Mouse (Mus musculus) cerebellum, postnatal 10 days (tissue): ENCODE results near the gene Rrp1b.
A peak's percentile ranks its signal among the peaks of the same experiment; 100 is the strongest.
"Not testable (repeated sequence)": the region's sequence is repeated elsewhere in the genome, so short reads cannot be mapped to it uniquely, and the experiment has no call there.

Experiments used
- DNase-seq, 2 experiments: peaks; one replicate each; pipeline ENCODE4 v3.0.0; 2021; ENCODE audit warnings: mixed read lengths in 2 of 2

Gene Rrp1b

DNA sequence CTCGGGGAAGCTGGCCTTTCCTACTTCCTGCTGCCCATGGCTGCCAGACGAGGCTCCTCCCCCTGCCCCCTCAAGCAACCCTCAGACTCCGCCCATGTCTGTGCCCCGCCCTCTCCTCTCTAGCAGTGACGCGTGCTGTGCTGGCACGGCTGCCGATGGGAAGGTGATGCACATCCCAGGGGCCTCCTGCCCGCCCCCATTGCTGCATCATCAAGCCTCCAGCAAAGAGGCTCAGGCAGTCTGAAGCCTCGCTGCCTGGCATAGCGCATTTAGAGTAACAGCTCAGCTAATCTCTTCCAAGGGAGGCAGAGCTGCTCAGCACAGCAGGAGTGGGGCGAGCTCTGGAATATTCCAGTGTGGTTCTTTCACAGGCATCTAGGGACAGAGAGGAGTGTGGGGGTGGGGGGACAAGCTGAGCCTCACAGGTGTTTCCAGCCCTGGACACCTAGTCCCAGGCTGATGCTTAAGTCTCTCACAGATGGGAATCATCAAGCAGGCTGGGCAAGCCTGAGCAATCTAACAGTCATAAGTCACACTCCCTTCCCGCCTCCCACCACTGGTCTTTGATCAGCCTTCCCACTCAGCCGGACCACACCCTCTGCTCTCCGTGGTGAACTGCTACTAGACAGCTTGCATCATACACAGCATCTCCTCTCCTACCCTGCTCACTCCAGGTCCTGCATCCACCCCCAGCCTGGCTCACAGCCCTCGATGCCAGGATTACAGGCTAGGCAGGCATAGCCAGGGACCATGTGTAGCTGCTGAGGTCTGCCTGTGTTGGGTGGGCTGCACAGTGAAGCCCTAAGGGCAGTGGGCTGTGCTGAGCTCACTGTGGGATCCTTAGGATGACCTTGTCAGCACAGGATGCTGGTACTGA is 55.7 kb downstream of the Rrp1b start:
- DNase-seq = peak; percentile 61 to 76

DNA sequence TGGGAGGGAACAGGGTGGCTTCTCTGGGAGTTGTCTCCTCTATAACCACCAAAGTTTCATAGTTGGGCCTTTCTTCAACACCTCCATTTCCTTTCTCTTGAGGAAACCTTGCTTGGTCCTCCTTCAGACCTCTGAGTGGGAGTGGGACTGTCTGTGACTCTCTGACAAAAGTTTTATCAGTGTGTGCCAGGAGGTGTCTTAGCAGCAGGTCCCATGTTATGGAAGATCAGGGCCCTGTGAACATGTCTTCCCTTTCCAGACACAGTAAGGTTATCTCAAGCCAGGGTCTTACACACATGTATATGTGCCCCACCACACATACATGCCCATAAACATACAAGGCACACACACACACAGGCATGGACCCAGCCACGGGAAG is 56.3 kb downstream of the Rrp1b start:
- no peak for DNase-seq

GRCm38 (mm10) chr17:32092895-32093294 is 57.0 kb downstream of the Rrp1b start:
- no peak for DNase-seq

DNA sequence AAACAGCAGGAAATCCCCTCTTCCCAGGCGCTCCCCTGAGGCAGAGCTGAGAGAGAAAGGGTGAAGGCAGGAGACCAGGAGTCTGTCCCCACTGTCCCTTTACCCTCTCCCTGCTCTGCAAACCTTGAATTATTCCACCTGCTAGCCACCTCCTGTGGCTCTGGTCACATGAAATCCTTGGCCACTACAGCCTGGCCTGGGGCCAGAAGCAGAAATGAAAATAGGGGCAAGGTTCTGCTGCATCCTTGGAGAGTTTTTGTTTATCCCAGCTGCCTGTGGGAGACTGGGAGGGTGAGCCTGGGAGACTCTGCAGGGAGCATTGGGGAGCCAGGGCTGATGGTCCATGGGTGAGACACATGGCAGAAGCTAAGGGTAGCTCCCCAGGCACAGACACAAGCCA is 61.8 kb downstream of the Rrp1b start:
- peak in 1 of 2 experiments; percentile 47 for DNase-seq

DNA sequence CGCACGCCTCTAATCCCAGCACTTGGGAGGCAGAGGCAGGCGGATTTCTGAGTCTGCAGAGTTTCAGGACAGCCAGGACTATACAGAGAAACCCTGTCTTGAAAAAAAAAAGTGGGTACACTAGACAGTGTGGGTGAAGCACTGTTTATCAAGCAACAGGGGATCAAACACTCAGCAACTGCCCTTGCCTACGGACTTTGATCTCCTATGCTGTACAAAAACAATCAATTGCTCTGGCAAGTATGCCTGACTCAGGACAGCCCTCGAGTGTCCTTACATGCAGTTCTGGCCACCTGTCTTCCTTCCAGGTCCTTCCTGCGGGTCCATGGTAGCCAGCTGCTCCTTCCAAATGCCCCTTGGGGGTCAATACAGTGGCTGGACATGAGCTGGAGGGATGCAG is 63.0 kb downstream of the Rrp1b start:
- DNase-seq = not testable (repeated sequence)

DNA sequence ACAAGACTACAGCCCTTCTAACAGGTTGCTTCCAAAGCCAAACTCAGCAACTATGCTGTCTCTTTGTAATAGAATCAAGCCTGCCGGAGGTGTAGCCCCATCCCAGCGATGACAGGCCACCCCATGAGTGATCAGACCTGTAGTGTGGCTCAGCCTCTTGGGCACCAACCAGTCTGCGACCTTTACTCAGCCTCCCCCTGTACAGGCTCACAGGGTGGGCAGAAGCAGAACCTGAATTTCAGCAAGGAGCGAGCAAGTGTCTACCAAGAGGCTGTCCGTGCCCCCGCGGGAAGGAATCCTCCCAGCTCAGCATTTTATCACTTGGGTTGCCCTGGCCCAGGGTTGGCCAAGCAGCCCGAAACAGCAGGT is 63.7 kb downstream of the Rrp1b start:
- DNase-seq = no peak

GRCm38 (mm10) chr17:32099943-32100586 is 64.2 kb downstream of the Rrp1b start:
- DNase-seq = peak; percentile 59 to 70

- DNase-seq = no peak
Observed at GRCm38 (mm10) chr17:32103054-32103453, 67.2 kb downstream of the Rrp1b start.

DNA sequence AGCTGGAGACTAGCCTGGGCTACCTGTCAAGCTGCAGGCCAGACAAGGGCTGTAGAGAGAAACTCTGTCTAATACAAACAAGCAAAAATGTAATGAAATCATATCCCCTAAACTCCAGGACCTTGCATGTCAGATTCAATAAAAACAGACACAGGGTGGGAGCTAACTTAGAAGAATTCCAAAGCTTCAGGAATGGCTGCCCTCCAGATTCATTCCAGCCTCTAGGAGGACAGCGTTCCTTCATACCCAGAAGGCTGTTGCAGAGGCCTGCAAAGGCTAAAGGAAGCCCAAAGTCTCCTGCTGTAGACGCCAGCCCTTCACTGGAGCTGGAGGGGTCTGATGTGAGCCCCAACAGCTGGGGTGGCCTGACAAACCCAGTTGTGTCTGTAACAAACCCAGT is 70.5 kb downstream of the Rrp1b start:
- DNase-seq = no peak

- DNase-seq = no peak
Observed at GRCm38 (mm10) chr17:32107877-32108276, 72.0 kb downstream of the Rrp1b start.

DNA sequence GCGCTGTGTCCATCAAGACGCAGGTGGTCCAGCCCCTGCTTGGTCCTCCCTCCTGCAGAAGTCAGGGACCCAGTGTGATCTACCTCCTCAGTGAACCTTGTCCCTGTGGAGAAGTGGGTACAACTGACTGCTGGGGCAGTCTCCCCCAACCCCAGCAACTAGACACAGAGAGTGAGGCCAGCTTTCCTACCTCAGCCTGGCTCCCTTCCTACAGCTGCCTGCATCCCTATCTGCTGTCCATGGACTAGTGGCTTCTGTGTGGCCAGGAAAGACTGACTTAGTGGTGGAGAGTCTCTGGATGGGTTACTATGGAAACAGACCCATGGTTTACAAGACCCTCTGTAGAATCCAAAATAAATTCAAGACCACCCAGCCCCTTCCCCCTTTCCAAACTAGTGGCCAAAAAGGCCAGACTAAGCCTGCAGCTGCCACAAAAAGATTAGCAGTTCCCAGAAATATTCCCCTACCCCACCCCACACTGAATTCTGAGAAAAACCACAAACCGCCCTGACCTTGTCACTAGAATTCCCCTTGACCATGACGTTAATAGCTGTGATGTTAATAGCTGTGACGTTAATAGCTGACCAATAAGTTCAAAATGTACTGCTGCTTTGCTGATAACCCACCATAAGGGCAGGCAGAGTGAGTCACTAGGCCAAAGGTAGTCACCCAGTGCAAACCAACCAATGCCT is 72.6 kb downstream of the Rrp1b start:
- not testable (repeated sequence) for DNase-seq

GRCm38 (mm10) chr17:32109201-32109940 is 73.5 kb downstream of the Rrp1b start:
- no peak for DNase-seq

DNA sequence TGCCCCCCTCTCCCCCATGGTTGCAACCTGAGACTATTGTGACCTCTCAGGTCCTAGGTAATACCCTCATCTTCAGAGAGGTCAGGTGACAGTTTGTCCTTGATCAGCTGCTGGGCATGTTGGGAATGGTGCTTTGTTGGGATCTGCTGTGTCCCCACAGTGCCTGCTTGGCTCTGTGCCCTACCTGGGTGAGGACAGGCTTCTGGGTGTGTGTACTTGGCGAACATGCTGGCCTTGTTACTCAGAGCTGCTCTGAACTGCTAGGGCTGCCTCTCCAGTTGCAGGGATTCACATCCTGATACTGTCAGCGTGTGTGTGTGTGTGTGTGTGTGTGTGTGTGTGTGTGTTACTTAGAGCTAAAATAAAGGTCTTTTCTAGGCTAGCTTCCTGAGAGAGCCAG is 74.5 kb downstream of the Rrp1b start:
- peak; percentile 32 to 34 for DNase-seq

DNA sequence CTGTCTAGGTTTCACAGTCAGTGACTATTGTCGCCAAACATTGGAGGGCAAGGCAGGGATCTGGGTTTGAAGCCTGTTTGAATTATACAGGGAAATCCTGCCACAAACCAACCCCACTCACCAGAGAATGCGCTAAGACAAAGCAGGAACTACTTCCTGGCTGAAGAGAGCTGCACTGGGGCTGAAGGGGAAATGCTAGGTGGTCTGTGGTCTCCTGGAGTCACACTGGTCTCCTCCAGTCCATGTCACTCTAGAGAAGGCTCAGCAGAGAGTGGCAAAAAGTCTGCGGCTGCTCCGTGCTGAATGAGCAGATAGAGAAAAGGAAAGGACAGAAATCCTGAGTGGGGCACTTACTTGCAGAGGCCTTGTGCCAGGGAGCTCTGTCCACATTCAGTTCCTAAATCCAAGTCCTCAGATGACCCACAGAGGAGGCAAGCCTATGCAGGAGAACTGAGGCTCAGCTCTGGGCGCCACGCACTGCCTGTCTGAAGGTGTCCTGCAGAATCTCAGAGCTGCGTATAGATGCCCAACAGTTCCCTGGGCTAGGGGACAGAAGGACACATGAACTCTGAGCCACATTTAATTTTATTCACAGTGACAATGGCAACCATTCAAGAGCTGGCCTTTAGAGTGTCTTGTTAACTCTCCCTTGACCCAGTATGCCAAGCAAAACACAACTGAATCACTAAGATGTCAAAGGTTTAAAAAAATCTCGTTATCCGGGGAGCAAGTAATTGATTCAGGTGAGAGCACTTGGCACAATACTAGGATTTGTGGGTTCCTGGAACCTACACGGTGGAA is 75.3 kb downstream of the Rrp1b start:
- DNase-seq = no peak
